Mouse (Mus musculus) embryo, embryonic 11.5 days (tissue): ENCODE results near the gene Slc23a2.
A peak's percentile ranks its signal among the peaks of the same experiment; 100 is the strongest.

Experiments used
- DNase-seq: peaks from one replicate; pipeline ENCODE4 v3.0.0-alpha.2; 2012; ENCODE audit warnings: low read depth, low spot score

The Slc23a2 gene

GRCm38 (mm10) chr2:132134758-132135157 is 10.2 kb downstream of the Slc23a2 start:
- no peak for DNase-seq

- no peak for DNase-seq
These were observed 11.5 kb downstream of the Slc23a2 start for GRCm38 (mm10) chr2:132133436-132133835.

GRCm38 (mm10) chr2:132131266-132131665 is 13.6 kb downstream of the Slc23a2 start:
- DNase-seq: no peak

- DNase-seq: no peak
These were observed 14.9 kb downstream of the Slc23a2 start for GRCm38 (mm10) chr2:132129980-132130379.

- no peak for DNase-seq
These were observed 15.7 kb downstream of the Slc23a2 start for GRCm38 (mm10) chr2:132129247-132129646.

GRCm38 (mm10) chr2:132127904-132128303 is 17.0 kb downstream of the Slc23a2 start:
- DNase-seq: no peak

- DNase-seq: no peak
These were observed 18.6 kb downstream of the Slc23a2 start for GRCm38 (mm10) chr2:132126292-132126691.

GRCm38 (mm10) chr2:132123063-132123462 is 21.8 kb downstream of the Slc23a2 start:
- DNase-seq: no peak

GRCm38 (mm10) chr2:132121050-132121449 is 23.9 kb downstream of the Slc23a2 start:
- no peak for DNase-seq

GRCm38 (mm10) chr2:132118646-132119045 is 26.3 kb downstream of the Slc23a2 start:
- no peak for DNase-seq

GRCm38 (mm10) chr2:132115936-132116335 is 29.0 kb downstream of the Slc23a2 start:
- no peak for DNase-seq

- no peak for DNase-seq
These were observed 29.6 kb downstream of the Slc23a2 start for GRCm38 (mm10) chr2:132115344-132115743.

- no peak for DNase-seq
These were observed 30.7 kb downstream of the Slc23a2 start for GRCm38 (mm10) chr2:132113962-132114759.

- no peak for DNase-seq
These were observed 32.6 kb downstream of the Slc23a2 start for GRCm38 (mm10) chr2:132112319-132112718.

GRCm38 (mm10) chr2:132111905-132112304 is 33.0 kb downstream of the Slc23a2 start:
- DNase-seq: no peak

- no peak for DNase-seq
These were observed 33.6 kb downstream of the Slc23a2 start for GRCm38 (mm10) chr2:132111266-132111665.

- no peak for DNase-seq
These were observed 34.2 kb downstream of the Slc23a2 start for GRCm38 (mm10) chr2:132110702-132111101.

- DNase-seq: no peak
These were observed 35.9 kb downstream of the Slc23a2 start for GRCm38 (mm10) chr2:132108988-132109387.

- no peak for DNase-seq
These were observed 37.3 kb downstream of the Slc23a2 start for GRCm38 (mm10) chr2:132107611-132108010.

- no peak for DNase-seq
These were observed 38.8 kb downstream of the Slc23a2 start for GRCm38 (mm10) chr2:132106069-132106468.

- peak; percentile 13 for DNase-seq
These were observed 41.6 kb downstream of the Slc23a2 start for GRCm38 (mm10) chr2:132103265-132103664.

GRCm38 (mm10) chr2:132102505-132103130 is 42.3 kb downstream of the Slc23a2 start:
- no peak for DNase-seq
